Mouse (Mus musculus): ENCODE results near the gene Otulinl. TPM values are rescaled to one million over a fixed set of nuclear protein-coding genes. Genes with fewer than 3 reads are reported as not detected.

The Otulinl gene
- total and polyA plus RNA-seq, 3 experiments: not detected

- DNase-seq (ENCODE audit: low spot score) (no peak), ATAC-seq (ENCODE audit: extremely low read depth, insufficient number of reproducible peaks, low FRiP score, poor library complexity, severe bottlenecking) (0 out of 2 replicates have a peak, but pooled peaks have one; percentile 16)
- TF ChIP-seq GATA1 (IDR thresholded peaks at IDR 0.05; ENCODE audit: borderline replicate concordance, low read length): no peak
- TF ChIP-seq TAL1 (conservative IDR thresholded peaks at IDR 0.05; ENCODE audit: low read depth, low read length): no peak
- TF ChIP-seq CTCF (IDR thresholded peaks at IDR 0.05; ENCODE audit: low read depth, low read length): no peak
- no peak for TF ChIP-seq GATA2 (IDR thresholded peaks at IDR 0.05; ENCODE audit: borderline replicate concordance, low read depth, low read length)
- TF ChIP-seq POLR2AphosphoS5 (IDR thresholded peaks at IDR 0.05; ENCODE audit: insufficient replicate concordance, low read depth, low read length): no peak
- no peaks in the 10 kb centered on the region for H3K9me3 ChIP-seq (replicated peaks)
- no peaks in the 10 kb centered on the region for H3K27me3 ChIP-seq (ENCODE audit: insufficient read depth, low read length)
- no peak overlapping the region for H3K4me3 ChIP-seq (ENCODE audit: low read depth, low read length)
- H3K4me1 ChIP-seq (ENCODE audit: insufficient read depth, low read depth, low read length): peaks cover 35% of the 10 kb centered on the region
- peaks cover 93% of the 10 kb centered on the region for H3K36me3 ChIP-seq (replicated peaks)
These were observed 60.7 kb downstream of the Otulinl start for GRCm38 (mm10) chr15:27620475-27621185.

- DNase-seq (ENCODE audit: low spot score): no peak
- Histone ChIP-seq H3K27me3 (ENCODE audit: insufficient read depth, low read length) (no peaks in the 10 kb centered on the region), H3K4me3 (ENCODE audit: low read depth, low read length) (no peak overlapping the region), H3K9me3 (replicated peaks) (no peaks in the 10 kb centered on the region), H3K36me3 (replicated peaks) (peaks cover 91% of the 10 kb centered on the region), H3K4me1 (ENCODE audit: insufficient read depth, low read depth, low read length) (peaks cover 28% of the 10 kb centered on the region)
- no peak for TF ChIP-seq GATA1 (IDR thresholded peaks at IDR 0.05; ENCODE audit: borderline replicate concordance, low read length)
- TF ChIP-seq TAL1 (conservative IDR thresholded peaks at IDR 0.05; ENCODE audit: low read depth, low read length): no peak
- no peak for ATAC-seq (ENCODE audit: extremely low read depth, insufficient number of reproducible peaks, low FRiP score, poor library complexity, severe bottlenecking)
These were observed 61.7 kb downstream of the Otulinl start for GRCm38 (mm10) chr15:27619683-27620082.

GRCm38 (mm10) chr15:27618778-27619533, 62.4 kb downstream of the Otulinl start:
- H3K27me3 ChIP-seq (ENCODE audit: insufficient read depth, low read length): no peaks in the 10 kb centered on the region
- H3K4me1 ChIP-seq (ENCODE audit: insufficient read depth, low read depth, low read length): peaks cover 28% of the 10 kb centered on the region
- H3K9me3 ChIP-seq (replicated peaks): no peaks in the 10 kb centered on the region
- peaks cover 91% of the 10 kb centered on the region for H3K36me3 ChIP-seq (replicated peaks)
- TF ChIP-seq GATA2 (IDR thresholded peaks at IDR 0.05; ENCODE audit: borderline replicate concordance, low read depth, low read length) (no peak), POLR2AphosphoS5 (IDR thresholded peaks at IDR 0.05; ENCODE audit: insufficient replicate concordance, low read depth, low read length) (no peak), GATA1 (IDR thresholded peaks at IDR 0.05; ENCODE audit: borderline replicate concordance, low read length) (no peak), TAL1 (conservative IDR thresholded peaks at IDR 0.05; ENCODE audit: low read depth, low read length) (no peak), CTCF (IDR thresholded peaks at IDR 0.05; ENCODE audit: low read depth, low read length) (no peak)
- ATAC-seq (ENCODE audit: extremely low read depth, insufficient number of reproducible peaks, low FRiP score, poor library complexity, severe bottlenecking): peak; percentile 89
- DNase-seq (ENCODE audit: low spot score): no peak
- no peak overlapping the region for H3K4me3 ChIP-seq (ENCODE audit: low read depth, low read length)

GRCm38 (mm10) chr15:27617227-27617626, 64.2 kb downstream of the Otulinl start:
- no peaks in the 10 kb centered on the region for H3K9me3 ChIP-seq (replicated peaks)
- peaks cover 93% of the 10 kb centered on the region for H3K36me3 ChIP-seq (replicated peaks)
- no peaks in the 10 kb centered on the region for H3K27me3 ChIP-seq (ENCODE audit: insufficient read depth, low read length)
- ATAC-seq (ENCODE audit: extremely low read depth, insufficient number of reproducible peaks, low FRiP score, poor library complexity, severe bottlenecking): no peak
- H3K4me3 ChIP-seq (ENCODE audit: low read depth, low read length): no peak overlapping the region
- no peak for TF ChIP-seq GATA1 (IDR thresholded peaks at IDR 0.05; ENCODE audit: borderline replicate concordance, low read length)
- TF ChIP-seq POLR2AphosphoS5 (IDR thresholded peaks at IDR 0.05; ENCODE audit: insufficient replicate concordance, low read depth, low read length): no peak
- no peak for TF ChIP-seq GATA2 (IDR thresholded peaks at IDR 0.05; ENCODE audit: borderline replicate concordance, low read depth, low read length)
- no peak for TF ChIP-seq CTCF (IDR thresholded peaks at IDR 0.05; ENCODE audit: low read depth, low read length)
- DNase-seq (ENCODE audit: low spot score): no peak
- peaks cover 36% of the 10 kb centered on the region for H3K4me1 ChIP-seq (ENCODE audit: insufficient read depth, low read depth, low read length)

- Histone ChIP-seq H3K36me3 (replicated peaks) (peaks cover 95% of the 10 kb centered on the region), H3K4me1 (ENCODE audit: insufficient read depth, low read depth, low read length) (peaks cover 32% of the 10 kb centered on the region), H3K4me3 (ENCODE audit: low read depth, low read length) (no peak overlapping the region), H3K27me3 (ENCODE audit: insufficient read depth, low read length) (no peaks in the 10 kb centered on the region), H3K9me3 (replicated peaks) (no peaks in the 10 kb centered on the region)
- ATAC-seq (ENCODE audit: extremely low read depth, insufficient number of reproducible peaks, low FRiP score, poor library complexity, severe bottlenecking) (no peak), DNase-seq (ENCODE audit: low spot score) (no peak)
- TF ChIP-seq GATA2 (IDR thresholded peaks at IDR 0.05; ENCODE audit: borderline replicate concordance, low read depth, low read length) (no peak), GATA1 (IDR thresholded peaks at IDR 0.05; ENCODE audit: borderline replicate concordance, low read length) (no peak), POLR2AphosphoS5 (IDR thresholded peaks at IDR 0.05; ENCODE audit: insufficient replicate concordance, low read depth, low read length) (no peak), CTCF (IDR thresholded peaks at IDR 0.05; ENCODE audit: low read depth, low read length) (no peak), TAL1 (conservative IDR thresholded peaks at IDR 0.05; ENCODE audit: low read depth, low read length) (no peak)
These were observed 65.2 kb downstream of the Otulinl start for GRCm38 (mm10) chr15:27616159-27616558.

- H3K9me3 ChIP-seq (replicated peaks): no peaks in the 10 kb centered on the region
- DNase-seq (ENCODE audit: low spot score) (no peak), ATAC-seq (ENCODE audit: extremely low read depth, insufficient number of reproducible peaks, low FRiP score, poor library complexity, severe bottlenecking) (no peak)
- TF ChIP-seq POLR2AphosphoS5 (IDR thresholded peaks at IDR 0.05; ENCODE audit: insufficient replicate concordance, low read depth, low read length): no peak
- TF ChIP-seq TAL1 (conservative IDR thresholded peaks at IDR 0.05; ENCODE audit: low read depth, low read length): no peak
- no peak for TF ChIP-seq GATA1 (IDR thresholded peaks at IDR 0.05; ENCODE audit: borderline replicate concordance, low read length)
- TF ChIP-seq GATA2 (IDR thresholded peaks at IDR 0.05; ENCODE audit: borderline replicate concordance, low read depth, low read length): no peak
- TF ChIP-seq CTCF (IDR thresholded peaks at IDR 0.05; ENCODE audit: low read depth, low read length): no peak
- peaks cover 91% of the 10 kb centered on the region for H3K36me3 ChIP-seq (replicated peaks)
- H3K4me3 ChIP-seq (ENCODE audit: low read depth, low read length): no peak overlapping the region
- H3K27me3 ChIP-seq (ENCODE audit: insufficient read depth, low read length): no peaks in the 10 kb centered on the region
- H3K4me1 ChIP-seq (ENCODE audit: insufficient read depth, low read depth, low read length): peaks cover 26% of the 10 kb centered on the region
These were observed 68.1 kb downstream of the Otulinl start for GRCm38 (mm10) chr15:27613255-27613654.
